8 mouse cellular contexts compared by ENCODE assay signal in the genomic region with DNA sequence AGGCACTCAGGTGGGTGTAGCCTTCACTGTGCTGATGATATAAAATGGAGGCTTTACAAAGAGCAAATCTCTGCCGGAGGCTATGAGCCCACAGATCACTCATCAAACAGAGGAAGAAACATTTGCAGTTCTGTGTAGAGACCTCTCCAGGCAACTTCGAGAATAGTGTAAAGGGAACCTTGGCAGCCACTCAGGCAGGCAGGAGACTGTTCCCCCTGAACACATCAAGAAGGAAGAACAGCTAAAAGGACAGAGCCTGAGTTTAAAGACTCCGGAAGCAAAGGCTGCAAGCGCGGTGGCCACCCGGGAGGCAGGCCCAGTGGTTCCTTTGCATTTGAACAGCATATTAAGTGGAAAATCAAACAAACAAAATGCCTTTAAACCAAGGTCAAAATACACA. TPM values are rescaled to one million over a fixed set of nuclear protein-coding genes. Genes with fewer than 3 reads are reported as not detected.
A peak's percentile ranks its signal among the peaks of the same experiment; 100 is the strongest.
DNase-seq lines count a peak whose midpoint lies in the region; ATAC-seq lines count a peak whose summit lies in the region.

No protein-coding gene starts in this region.

- peak overlapping the region; percentile 93 for H3K4me2 ChIP-seq in heart, embryonic 16.5 days (ENCODE audit: low read depth, low read length)
- peak overlapping the region; percentile 89 for H3K4me2 ChIP-seq in midbrain, embryonic 13.5 days (replicated peaks)

- H3K27me3 ChIP-seq in heart, embryonic 16.5 days (ENCODE audit: control insufficient read depth, insufficient read depth, low read length), result no peaks in the 10 kb centered on the region
- H3K27me3 ChIP-seq in limb, embryonic 10.5 days (ENCODE audit: low read depth, poor library complexity, severe bottlenecking), result peaks cover 20% of the 10 kb centered on the region
- peaks cover 6% of the 10 kb centered on the region for H3K27me3 ChIP-seq in midbrain, embryonic 13.5 days

- WGBS in heart, embryonic 16.5 days, result 9% methylated on average over 6 of the region's 6 CpGs
- WGBS in limb, embryonic 10.5 days, result 4% methylated on average over 6 of the region's 6 CpGs
- 1% methylated on average over 6 of the region's 6 CpGs for WGBS in midbrain, embryonic 13.5 days

- H3K4me3 ChIP-seq in heart, embryonic 16.5 days (ENCODE audit: low read length), result peak overlapping the region; percentile 68
- peak overlapping the region; percentile 75 for H3K4me3 ChIP-seq in limb, embryonic 10.5 days
- peak overlapping the region; percentile 70 for H3K4me3 ChIP-seq in midbrain, embryonic 13.5 days (replicated peaks)

- peak overlapping the region; percentile 45; the same call in 1 of the 2 replicates for H3K27ac ChIP-seq in heart, embryonic 16.5 days (ENCODE audit: low read length)
- no peak overlapping the region for H3K27ac ChIP-seq in limb, embryonic 10.5 days
- peak overlapping the region; percentile 26 for H3K27ac ChIP-seq in midbrain, embryonic 13.5 days

- H3K4me1 ChIP-seq in heart, embryonic 16.5 days (ENCODE audit: control insufficient read depth, insufficient read depth, low read length), result peaks cover 46% of the 10 kb centered on the region
- H3K4me1 ChIP-seq in limb, embryonic 10.5 days, result peaks cover 52% of the 10 kb centered on the region
- peaks cover 55% of the 10 kb centered on the region for H3K4me1 ChIP-seq in midbrain, embryonic 13.5 days (replicated peaks)

- peak; percentile 49 for DNase-seq in adrenal gland, adult 2 months
- DNase-seq in adrenal gland, postnatal 25 days, result no peak
- peak; percentile 28 for DNase-seq in thymus, postnatal 0 days (ENCODE audit: low spot score)
- no peak for DNase-seq in thymus, adult 18-20 months
- DNase-seq in limb, embryonic 10.5 days (ENCODE audit: low spot score), result no peak

- H3K36me3 ChIP-seq in heart, embryonic 16.5 days (ENCODE audit: control insufficient read depth, insufficient read depth), result no peaks in the 10 kb centered on the region
- H3K36me3 ChIP-seq in limb, embryonic 10.5 days, result no peaks in the 10 kb centered on the region
- no peaks in the 10 kb centered on the region for H3K36me3 ChIP-seq in midbrain, embryonic 13.5 days

- no peaks in the 10 kb centered on the region for H3K9me3 ChIP-seq in heart, embryonic 16.5 days (replicated peaks; ENCODE audit: control insufficient read depth, low read length)
- no peaks in the 10 kb centered on the region for H3K9me3 ChIP-seq in limb, embryonic 10.5 days (replicated peaks)
- no peaks in the 10 kb centered on the region for H3K9me3 ChIP-seq in midbrain, embryonic 13.5 days

- peak overlapping the region; percentile 94 for H3K9ac ChIP-seq in heart, embryonic 16.5 days (ENCODE audit: low read length)
- peak overlapping the region; percentile 88 for H3K9ac ChIP-seq in midbrain, embryonic 13.5 days (replicated peaks)

- no peak for ATAC-seq in heart, embryonic 16.5 days (replicated peaks; ENCODE audit: extremely low read depth, insufficient read depth, low FRiP score)
- no peak for ATAC-seq in midbrain, embryonic 13.5 days
- ATAC-seq in inflammation-experienced regulatory T-cells, adult 6 months, result no peak

RNA-seq across cellular contexts. Expression of a gene that starts 2.2 kb away (rescaled TPM):
- 100 to 1,000 TPM; 163 to 167 TPM for total RNA-seq in adrenal gland, adult 2 months (2021)
- polyA plus RNA-seq in adrenal gland, adult 2 months (2012; rRNA removed), result 90.5 and 90.9 TPM in 2 replicates
- total RNA-seq in adrenal gland, postnatal 25 days (2021), result 164 and 181 TPM in 2 replicates
- polyA plus RNA-seq in thymus, postnatal 0 days (2015; fragmentation: Nextera tagmentation; extraction: Ambion mirVana), result 66.0 and 76.6 TPM in 2 replicates
- polyA plus RNA-seq in heart, embryonic 16.5 days (2015; fragmentation: Nextera tagmentation; extraction: Ambion mirVana), result 60.2 and 70.9 TPM in 2 replicates
- polyA plus RNA-seq in limb, embryonic 10.5 days (2016; fragmentation: Nextera tagmentation; extraction: Ambion mirVana), result 39.8 and 41.4 TPM in 2 replicates
- polyA plus RNA-seq in midbrain, embryonic 13.5 days (2015; fragmentation: Nextera tagmentation; extraction: Ambion mirVana), result 55.3 and 69.1 TPM in 2 replicates
- polyA plus RNA-seq in inflammation-experienced regulatory T-cells, adult 6 months (2017; shearing (Covaris generic)), result 10 to 100 TPM; 84.6 to 85.6 (median 85.1) TPM

Comparison
In these comparisons a context has a peak if more than half of its experiments do, and no peak if none do; other contexts are left out.
1. DNase-seq: peak in adrenal gland, adult 2 months (single experiment) and thymus, postnatal 0 days (single experiment); none in adrenal gland, postnatal 25 days (single experiment), thymus, adult 18-20 months (0 of 2) and limb, embryonic 10.5 days (single experiment).
2. Peak in every context shown above with its lines, with median percentiles within 50 percentile points of each other: H3K4me3 ChIP-seq.